Mouse (Mus musculus) T-cell, adult 2 months (primary cell): ENCODE results near the gene Ndufaf2.
A peak's percentile ranks its signal among the peaks of the same experiment; 100 is the strongest.

Source experiments
- DNase-seq: peaks from one replicate; pipeline ENCODE4 v3.0.0; 2022; ENCODE audit warnings: low spot score

The Ndufaf2 gene

GRCm38 (mm10) chr13:108158465-108159240 lies at the start of gene Ndufaf2, which contains the start of gene Ercc8:
Ndufaf2 (minus strand) TSS chr13:108158623.
Ercc8 (plus strand) TSS chr13:108158731.
- peak; percentile 92 for DNase-seq

DNA sequence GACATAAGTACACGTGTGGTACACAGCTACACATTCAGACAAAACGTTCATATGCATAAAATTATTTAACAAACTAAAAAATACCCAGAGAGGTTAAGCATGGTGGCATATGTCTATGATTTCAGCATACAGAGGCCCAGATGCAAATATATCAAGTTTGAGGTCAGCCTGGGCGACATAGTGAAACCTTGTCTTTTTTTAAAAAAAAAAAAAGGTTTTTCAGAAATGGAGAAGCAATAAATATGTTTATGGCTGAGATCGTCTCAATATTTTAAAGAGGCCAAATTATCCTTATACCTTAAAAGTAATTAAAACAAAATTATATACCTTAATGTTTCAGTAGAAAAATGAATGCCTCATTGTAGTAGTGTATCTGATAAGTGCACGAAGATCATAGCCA lies 49.7 kb upstream of the Ndufaf2 start:
- no peak for DNase-seq

DNA sequence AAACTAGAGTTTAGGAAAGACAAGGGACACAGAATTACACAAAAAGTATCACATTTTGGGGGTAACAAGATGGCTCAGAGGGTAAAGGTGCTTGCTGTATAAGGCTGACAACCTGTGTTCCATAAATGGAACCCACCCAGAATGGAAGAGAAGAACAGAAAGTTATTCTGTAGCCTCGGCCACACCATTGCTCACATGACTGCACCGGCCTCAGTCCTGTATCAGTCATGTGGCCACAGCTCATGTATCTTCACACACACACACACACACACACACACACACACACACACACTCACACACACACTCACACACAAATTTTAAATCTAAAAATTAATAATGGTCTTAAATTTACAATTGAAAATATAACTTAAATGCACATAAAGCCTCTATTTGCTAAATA lies 49.0 kb upstream of the Ndufaf2 start:
- no peak for DNase-seq

- DNase-seq, result no peak
Measured at GRCm38 (mm10) chr13:108204857-108205256, 46.4 kb upstream of the Ndufaf2 start.

DNA sequence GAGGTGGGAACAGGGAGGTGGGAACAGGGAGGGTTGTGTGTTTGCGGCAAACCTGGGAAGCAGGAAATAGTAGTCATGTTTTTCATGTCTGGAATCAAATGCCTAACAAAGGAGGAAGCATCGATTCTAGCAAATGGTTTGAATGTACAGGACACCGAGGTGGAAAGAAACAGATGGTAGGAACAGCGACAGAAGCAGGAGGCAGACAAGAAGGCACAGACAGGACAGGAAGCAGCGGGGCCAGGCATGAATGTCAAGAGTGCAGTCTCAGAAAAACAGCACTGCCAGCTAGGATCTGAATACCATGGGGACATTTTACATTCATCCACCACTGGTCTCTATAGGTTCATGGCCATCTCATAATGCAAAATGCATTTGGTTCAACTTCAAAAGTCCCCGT lies 37.1 kb upstream of the Ndufaf2 start:
- DNase-seq, result no peak

GRCm38 (mm10) chr13:108191074-108191720 lies 32.8 kb upstream of the Ndufaf2 start:
- peak; percentile 58 for DNase-seq

GRCm38 (mm10) chr13:108187994-108188393 lies 29.6 kb upstream of the Ndufaf2 start:
- DNase-seq, result no peak

DNA sequence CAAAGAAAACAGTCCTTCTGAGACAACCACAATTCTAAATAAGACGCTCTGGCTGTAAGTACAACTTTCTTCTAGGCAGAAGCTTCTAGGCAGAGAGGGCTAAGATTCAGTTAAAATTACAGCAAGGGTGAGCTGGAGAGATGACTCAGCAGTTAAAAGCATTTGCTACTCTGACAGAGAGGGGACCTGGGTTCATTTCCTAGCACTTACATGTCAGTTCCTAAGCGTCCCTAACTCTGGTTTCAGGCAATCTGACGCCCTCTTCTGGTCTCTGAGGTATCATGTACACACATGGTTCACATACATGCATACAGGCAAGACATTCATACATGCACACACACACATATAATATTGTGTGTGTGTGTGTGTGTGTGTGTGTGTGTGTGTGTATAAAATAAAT lies 27.1 kb upstream of the Ndufaf2 start:
- no peak for DNase-seq

- DNase-seq, result no peak
Measured at GRCm38 (mm10) chr13:108184743-108185255, 26.4 kb upstream of the Ndufaf2 start.

DNA sequence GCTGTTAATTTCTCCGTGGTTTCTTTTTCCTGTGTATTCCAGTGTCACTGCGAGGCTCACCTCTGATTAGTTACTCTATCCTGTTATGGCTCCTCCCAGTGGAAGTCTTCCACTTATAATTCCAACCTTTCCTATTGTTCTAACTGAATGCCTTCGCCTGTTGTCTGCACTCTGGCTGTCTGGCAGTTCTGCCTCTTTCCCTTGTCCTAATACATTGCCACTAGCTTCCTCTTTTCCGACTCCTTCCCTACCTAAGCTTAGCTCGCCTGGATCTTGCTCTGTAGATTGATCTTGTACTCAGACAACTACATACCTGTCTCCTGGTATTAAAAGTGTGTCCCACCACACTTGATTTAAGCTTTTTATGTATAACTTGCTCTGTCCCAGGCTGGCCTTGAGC lies 22.4 kb upstream of the Ndufaf2 start:
- no peak for DNase-seq

GRCm38 (mm10) chr13:108179618-108180017 lies 21.2 kb upstream of the Ndufaf2 start:
- DNase-seq, result no peak

DNA sequence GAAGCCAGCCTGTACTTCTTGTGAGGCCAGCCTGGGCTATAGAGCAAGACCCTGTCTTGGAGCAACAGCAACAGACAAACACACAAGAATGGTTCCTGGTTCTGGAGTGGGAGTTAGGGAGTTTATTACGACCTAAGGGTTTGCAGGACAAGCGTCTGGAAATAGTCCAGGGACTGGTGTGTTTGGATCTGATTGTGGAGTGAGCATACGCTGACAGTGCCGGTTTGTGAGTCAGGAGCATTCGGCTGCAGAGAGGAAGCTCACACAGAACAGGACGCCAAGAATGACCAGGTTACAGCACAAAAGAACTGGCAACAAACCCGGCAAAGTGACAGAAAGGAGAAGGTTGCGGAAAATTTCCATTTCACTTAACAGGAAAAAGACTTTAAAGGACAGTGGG lies 12.1 kb upstream of the Ndufaf2 start:
- no peak for DNase-seq

DNA sequence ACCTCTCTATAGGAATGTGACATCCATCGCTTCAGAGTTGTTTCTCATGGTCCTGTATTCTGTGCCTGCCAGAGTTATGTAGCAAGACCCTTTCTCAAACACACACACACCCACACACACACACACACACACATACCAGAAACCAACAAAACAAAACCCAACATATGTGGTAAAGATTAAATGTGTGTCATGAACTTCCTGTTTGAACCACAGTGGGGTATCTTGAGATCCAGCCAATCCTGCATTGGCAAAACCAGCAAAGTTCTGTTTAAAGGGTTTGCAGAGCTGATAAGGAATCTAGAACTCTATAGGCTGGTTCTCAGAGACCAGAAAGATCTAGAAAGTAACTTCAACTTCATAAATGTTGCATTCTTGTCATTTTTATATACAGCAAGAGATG lies 11.6 kb upstream of the Ndufaf2 start:
- DNase-seq, result no peak

DNA sequence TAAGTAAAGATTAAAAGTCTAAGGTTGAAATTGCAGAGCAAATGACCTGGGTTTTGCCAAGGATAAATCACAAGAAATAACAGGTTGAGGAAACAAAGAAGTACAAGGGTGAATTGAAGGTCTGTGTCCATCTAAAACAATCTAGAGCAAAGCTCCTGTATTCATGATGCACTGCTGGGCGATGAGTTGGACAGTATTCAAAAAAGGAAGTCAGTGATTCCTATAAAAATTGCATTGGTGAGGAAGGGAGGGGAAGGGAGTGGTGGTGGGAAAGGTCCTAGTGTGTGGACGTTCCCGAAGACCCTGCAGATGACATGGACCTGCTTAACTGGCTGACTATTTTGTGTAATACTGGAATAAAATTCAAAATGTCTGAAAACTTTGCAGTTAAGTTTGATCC lies 6.2 kb upstream of the Ndufaf2 start:
- no peak for DNase-seq

DNA sequence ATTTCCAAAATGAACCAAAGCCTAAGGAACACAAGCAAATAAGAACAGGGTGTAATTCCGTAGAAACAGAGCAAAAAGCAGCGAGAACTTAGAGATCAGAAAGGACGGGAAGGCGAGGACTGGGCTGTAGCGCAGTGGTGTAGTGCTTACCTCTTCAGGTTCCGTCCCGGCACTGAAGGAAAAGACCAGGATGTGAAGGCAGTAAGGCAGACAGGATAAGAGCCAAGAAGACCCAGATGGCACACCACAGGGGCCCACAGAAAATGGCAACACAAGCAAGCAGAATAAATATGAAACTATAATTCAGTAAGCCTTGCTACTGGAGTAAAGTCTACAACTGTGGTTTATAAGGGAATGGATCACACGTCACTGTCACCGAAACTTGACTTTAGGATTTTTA lies 5.5 kb upstream of the Ndufaf2 start:
- no peak for DNase-seq

DNA sequence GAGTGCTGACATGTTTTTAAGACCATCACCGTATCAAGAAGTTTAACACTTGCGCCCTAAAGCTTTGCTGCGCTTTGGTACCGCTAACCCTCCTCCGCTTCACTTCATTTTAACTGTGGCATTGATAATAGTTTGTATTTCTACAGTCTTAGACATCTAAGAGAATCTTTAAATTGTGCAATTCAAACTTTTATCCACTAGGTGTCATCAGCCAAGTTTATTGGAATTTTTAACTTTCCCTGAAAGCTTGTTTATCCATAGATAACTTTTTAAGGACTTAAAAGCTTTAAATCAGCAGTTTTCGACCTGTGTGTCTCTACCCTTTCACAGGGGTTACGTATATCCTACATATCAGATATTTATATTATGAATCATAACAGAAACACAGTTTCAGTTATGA lies 1.5 kb upstream of the Ndufaf2 start:
- no peak for DNase-seq

DNA sequence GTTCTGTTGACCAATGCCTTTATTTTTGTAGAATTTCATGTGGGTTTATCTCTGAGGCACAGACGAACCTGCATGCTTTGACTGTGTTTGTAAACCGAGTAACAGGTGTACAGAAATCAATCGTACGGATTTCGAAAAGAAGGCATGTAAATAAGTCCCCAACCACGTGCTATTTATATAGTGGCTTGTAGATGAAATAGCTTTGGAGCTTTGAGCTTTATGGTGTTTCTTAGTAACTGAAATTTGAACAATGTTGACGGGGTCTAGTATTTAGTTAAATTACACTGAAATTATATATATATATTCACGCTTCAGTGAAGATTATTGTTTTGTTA lies 785 bp upstream of the Ndufaf2 start:
- no peak for DNase-seq

DNA sequence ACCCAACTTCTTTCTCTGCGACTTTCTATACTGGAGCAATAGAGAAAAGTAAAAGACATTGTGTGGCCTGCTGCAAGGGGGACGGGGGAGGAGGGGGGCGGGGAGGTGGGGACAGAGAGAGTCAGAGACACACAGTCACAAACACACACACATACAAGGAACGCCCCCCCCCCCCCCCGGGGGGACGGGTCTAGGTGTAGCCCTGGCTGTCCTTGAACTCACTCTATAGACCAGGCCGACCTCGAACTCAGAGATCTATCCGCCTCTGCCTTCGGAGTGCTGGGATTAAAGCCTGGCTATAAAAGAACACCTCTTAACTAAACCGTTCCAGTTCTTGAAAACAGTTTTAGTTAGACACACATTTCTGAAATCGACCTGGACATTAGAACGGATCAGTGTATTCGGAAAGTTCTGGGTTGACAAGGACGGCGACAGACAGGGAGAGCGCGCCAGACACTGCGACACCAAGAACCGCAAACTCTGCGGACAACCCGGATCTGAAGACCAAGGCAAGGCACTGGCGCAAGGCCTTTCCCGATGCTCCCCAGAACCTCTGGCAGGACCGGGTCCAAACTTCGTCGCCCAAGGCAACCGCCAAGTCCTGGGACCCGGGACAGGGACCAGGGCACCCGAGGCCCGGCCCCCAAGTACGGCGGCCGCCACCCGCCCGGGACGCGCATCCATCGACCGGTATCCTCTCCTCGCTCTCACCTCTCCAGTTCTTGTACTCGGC lies 525 bp downstream of the Ndufaf2 start:
- DNase-seq, result no peak

DNA sequence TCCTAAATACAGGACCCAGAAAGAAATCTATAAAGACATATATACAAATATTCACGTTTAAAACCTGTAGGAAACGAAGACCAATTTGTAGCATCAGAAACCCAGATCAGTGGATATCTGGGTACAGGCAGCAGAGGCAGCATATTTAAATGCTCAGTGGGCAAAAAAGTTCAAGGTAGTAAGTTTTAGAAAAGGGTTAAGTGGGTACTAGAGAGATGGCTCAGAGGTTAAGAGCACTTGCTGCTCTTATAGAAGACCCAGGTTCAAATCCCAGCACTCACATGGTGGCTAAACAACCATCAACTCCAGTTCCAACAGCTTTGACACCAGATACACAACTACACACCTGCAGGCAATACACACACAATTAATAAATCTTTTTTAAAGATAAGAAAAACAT lies 1.3 kb downstream of the Ndufaf2 start:
- no peak for DNase-seq

DNA sequence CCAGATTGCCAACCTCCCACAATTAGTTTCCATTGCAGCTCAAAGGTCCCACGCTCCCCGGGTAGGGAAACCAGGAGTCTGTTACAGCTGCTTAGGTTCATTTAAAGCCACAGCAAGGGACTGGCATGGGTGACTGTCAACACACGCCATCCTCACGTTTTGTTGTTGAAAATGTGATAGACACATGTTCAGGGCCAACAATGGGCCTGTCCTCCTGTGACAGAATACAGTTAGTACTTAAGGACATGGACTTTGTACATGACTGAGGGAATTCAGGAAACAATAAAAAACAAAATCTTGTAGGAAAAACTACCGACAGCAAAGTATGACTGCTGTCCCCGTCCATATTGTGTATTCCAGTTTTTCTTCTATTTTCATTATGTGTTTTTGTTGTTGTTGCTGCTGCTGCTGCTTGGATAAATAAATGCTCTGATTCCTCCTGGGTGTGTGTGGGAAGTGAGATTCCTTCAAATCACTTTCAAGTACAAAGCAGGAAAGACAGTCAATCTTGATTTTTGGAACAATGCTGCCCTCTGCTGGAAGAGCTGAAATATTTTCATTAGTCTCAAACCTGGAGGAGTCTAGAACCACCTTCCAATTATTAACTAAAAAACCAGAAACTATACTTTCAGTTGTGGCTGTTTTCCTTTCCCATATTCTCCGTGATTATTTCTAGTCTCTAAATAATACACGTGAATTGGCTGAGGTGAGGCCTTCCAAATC lies 5.6 kb downstream of the Ndufaf2 start:
- peak; percentile 48 for DNase-seq

- DNase-seq, result peak; percentile 12
Measured at GRCm38 (mm10) chr13:108151782-108152181, 6.6 kb downstream of the Ndufaf2 start.

DNA sequence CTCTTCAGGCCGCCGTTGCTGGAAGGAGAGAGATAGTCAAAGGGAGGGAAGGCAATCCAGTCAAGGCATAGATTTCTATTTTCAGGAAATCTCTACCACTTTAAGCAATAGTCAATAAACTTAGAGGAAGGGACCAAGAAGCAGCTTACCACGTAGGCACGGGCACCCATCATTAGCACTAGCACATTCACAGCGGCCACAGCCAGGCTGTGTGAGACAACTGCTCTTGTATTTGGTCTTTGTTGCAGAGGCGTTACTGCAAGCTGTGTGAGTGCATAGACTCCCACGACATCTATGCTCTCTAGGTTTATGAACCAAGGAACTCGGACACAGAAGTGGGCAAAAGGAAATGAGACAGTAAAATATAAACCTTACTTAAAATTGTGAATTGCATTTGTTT lies 14.3 kb downstream of the Ndufaf2 start:
- DNase-seq, result no peak
